Mouse (Mus musculus) liver, adult 2 months (tissue): ENCODE measurements around the gene Crybg3.

Experiments
- CTCF ChIP-seq: fragments of 200-500 bp; IDR thresholded peaks from 2 replicates; pipeline ENCODE4 v1.5.1; 2011; ENCODE audit warnings: low read depth, low read length, control low read depth
- POLR2A ChIP-seq: fragments of 200-500 bp; IDR thresholded peaks from 2 replicates; pipeline ENCODE4 v1.6.1; 2011; ENCODE audit warnings: low read length, control low read depth; ENCODE audit not compliant: insufficient read depth; ENCODE audit errors: extremely low read depth

GRCm38 (mm10) chr16:59469846-59470245 lies 130.9 kb downstream of the Crybg3 start:
- TF ChIP-seq CTCF (no peak), POLR2A (no peak)
